Mouse (Mus musculus) heart, adult 9 months (tissue): Measurements from ENCODE around the gene Baiap2l1.
"Not testable (repeated sequence)": the region's sequence is repeated elsewhere in the genome, so short reads cannot be mapped to it uniquely, and the experiment has no call there.

Experiments
- DNase-seq, 2 experiments: peaks; one replicate each; pipeline ENCODE4 v3.0.0; 2022; ENCODE audit warnings: low spot score in 2 of 2

The Baiap2l1 gene

GRCm38 (mm10) chr5:144351185-144351584 lies 6.7 kb downstream of the Baiap2l1 start:
- DNase-seq: no peak

GRCm38 (mm10) chr5:144344592-144344991 lies 13.3 kb downstream of the Baiap2l1 start:
- no peak for DNase-seq

GRCm38 (mm10) chr5:144341085-144341484 lies 16.8 kb downstream of the Baiap2l1 start:
- DNase-seq: no peak

GRCm38 (mm10) chr5:144338787-144339186 lies 19.1 kb downstream of the Baiap2l1 start:
- DNase-seq: no peak

- not testable (repeated sequence) for DNase-seq
Observed at GRCm38 (mm10) chr5:144335357-144335756, 22.6 kb downstream of the Baiap2l1 start.

- DNase-seq: no peak
Observed at GRCm38 (mm10) chr5:144334010-144334409, 23.9 kb downstream of the Baiap2l1 start.

- no peak for DNase-seq
Observed at GRCm38 (mm10) chr5:144322717-144323116, 35.2 kb downstream of the Baiap2l1 start.

- peak; percentile 11 to 30 for DNase-seq
Observed at GRCm38 (mm10) chr5:144321681-144322080, 36.2 kb downstream of the Baiap2l1 start.

- no peak for DNase-seq
Observed at GRCm38 (mm10) chr5:144318286-144318685, 39.6 kb downstream of the Baiap2l1 start.

- DNase-seq: no peak
Observed at GRCm38 (mm10) chr5:144317426-144317825, 40.5 kb downstream of the Baiap2l1 start.

GRCm38 (mm10) chr5:144316442-144316841 lies 41.5 kb downstream of the Baiap2l1 start:
- DNase-seq: no peak

GRCm38 (mm10) chr5:144314731-144315494 lies 43.0 kb downstream of the Baiap2l1 start:
- DNase-seq: no peak

GRCm38 (mm10) chr5:144313335-144313734 lies 44.6 kb downstream of the Baiap2l1 start:
- no peak for DNase-seq

GRCm38 (mm10) chr5:144312183-144312582 lies 45.7 kb downstream of the Baiap2l1 start:
- DNase-seq: no peak

GRCm38 (mm10) chr5:144308929-144309328 lies 49.0 kb downstream of the Baiap2l1 start:
- DNase-seq: no peak

GRCm38 (mm10) chr5:144303071-144303470 lies 54.8 kb downstream of the Baiap2l1 start:
- no peak for DNase-seq

GRCm38 (mm10) chr5:144296090-144296604 lies 61.8 kb downstream of the Baiap2l1 start:
- no peak for DNase-seq

- no peak for DNase-seq
Observed at GRCm38 (mm10) chr5:144295357-144295756, 62.6 kb downstream of the Baiap2l1 start.

- DNase-seq: no peak
Observed at GRCm38 (mm10) chr5:144294908-144295307, 63.0 kb downstream of the Baiap2l1 start.

GRCm38 (mm10) chr5:144289769-144290440 lies 68.0 kb downstream of the Baiap2l1 start:
- peak in 1 of 2 experiments; percentile 45 for DNase-seq

GRCm38 (mm10) chr5:144288391-144288790 lies 69.5 kb downstream of the Baiap2l1 start:
- DNase-seq: peak; percentile 43 to 48

- DNase-seq: no peak
Observed at GRCm38 (mm10) chr5:144287267-144287820, 70.6 kb downstream of the Baiap2l1 start.
